Mouse (Mus musculus): Measurements from ENCODE around the gene B3galt5.

Gene B3galt5

DNA sequence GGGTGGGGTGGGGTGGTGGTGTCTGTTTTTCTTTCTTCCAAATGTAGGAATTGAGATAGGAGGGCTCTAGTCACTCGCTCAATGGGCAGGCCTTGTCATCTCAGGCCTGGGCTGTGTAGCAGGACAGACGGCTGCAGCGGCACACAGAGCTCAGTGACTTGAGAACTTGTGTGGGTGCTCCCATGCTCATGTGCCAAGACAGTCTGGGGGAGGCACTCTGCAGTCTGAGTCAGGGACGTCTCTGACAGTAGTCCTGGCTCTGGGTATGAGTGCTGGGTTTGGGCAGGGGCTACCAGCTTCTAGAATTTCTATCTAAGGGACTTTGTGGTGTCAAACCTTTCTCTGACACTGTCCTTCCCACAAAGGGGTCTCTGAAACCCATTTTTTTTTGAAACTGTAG, 106.3 kb downstream of the B3galt5 start:
- DNase-seq (ENCODE audit: low spot score in 2 of 2) = no peak

DNA sequence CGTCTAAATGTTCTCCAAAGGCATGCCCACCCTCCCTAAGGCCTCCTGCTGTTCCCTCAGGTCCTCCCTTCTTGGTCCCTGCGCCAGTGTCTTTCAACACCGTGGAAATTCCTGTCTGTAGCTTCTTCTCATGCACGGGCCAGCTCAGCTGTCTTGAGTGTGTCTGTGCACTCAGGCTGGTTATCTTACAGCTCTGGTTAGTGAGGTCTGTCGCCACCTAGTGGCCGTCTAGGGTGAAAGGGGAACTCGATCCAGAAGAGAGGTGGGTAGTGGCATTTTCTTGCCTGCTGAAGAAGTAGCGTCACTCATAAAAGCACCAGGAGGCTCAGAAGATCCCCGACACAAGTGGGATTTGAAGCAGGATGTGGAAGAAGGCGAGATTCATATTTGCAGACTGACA, 109.5 kb downstream of the B3galt5 start:
- peak; percentile 55 to 83 for DNase-seq (ENCODE audit: low spot score in 2 of 2)

DNA sequence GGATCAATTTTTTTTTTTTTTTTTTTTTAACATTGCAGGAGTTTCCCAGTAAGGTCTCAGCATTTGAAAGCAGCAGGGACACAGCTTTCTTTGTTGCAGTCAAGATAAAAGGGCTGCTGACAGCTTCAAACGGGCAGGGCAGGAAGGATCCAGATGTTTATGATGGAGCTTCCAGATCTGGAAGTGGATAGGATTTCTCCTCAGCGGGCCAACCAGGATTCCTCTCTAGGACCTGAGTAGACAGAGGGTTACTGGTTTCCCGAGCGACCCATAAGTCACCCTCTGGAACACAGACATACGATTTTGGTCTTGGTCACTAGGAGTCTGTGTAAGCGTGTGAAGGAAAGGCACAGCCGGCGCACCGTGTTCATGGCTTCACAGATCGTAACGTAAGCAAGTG, 112.5 kb downstream of the B3galt5 start:
- no peak for DNase-seq (ENCODE audit: low spot score in 2 of 2)

DNA sequence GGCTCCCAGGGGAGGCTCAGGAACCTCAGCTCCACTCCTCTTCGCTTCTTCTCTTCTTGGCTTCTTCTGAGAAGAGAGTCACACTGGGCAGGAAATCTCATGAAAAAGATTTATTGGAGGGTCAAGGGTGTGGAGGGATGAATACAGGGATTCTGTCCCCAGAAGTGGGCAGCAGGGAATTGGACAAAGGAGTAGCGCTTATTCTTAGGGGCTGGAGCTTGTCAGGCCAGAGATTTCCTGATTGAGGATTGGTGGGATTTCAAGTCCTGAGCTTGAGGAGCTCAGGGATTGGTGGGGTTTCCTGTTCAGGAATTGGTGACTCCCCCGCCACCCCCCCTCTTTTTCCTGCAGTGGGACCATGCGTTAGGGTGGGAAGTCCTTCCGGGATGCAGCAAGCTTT, 113.2 kb downstream of the B3galt5 start:
- no peak for DNase-seq (ENCODE audit: low spot score in 2 of 2)

DNA sequence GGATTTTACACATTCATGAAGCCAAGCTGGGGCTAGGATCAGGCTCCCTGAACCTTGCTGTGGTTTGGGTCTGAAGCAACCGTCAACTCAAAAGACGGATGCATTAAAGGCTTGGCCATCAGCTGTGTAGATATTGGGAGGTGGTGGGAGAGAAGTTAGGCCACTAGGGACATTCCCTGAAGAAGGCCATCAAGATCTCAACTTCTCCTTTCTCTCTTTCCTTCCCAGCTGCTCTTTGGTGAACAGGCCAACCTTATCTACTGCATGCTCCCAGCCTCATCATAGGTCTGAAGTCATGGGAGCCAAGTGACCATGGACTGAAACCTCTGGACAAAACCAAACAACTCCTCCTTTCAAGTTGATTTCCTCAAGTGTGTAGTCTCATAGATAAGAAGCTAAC, 115.9 kb downstream of the B3galt5 start:
- no peak for DNase-seq (ENCODE audit: low spot score in 2 of 2)

DNA sequence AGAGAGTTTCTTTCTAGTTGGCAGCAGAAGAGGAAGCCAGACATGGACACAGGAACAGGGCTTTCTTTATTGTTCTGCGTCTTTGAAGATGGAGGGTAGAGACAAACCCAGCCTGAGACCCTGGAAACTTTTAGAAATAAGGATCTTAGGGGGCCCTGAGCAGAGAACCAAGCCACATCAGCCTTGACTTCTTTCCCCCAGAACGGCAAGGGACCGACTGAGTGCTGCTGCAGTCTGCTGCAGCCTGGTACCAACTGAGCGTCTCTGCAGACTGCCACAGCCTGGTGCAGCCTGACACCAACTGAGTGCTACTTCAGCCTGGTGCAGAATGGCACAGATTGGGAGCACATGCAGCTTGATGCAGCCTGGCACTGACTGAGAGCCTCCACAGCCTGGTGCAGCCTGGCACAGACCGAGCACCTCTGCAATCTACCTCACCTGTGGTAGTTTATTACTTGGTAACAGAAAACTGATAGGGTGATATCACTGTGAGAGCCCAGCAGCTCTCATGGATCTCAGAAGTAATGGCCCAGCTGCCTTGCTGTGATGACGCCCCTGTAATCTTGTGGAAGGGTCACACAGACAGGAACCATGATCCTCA, 117.8 kb downstream of the B3galt5 start:
- no peak for DNase-seq (ENCODE audit: low spot score in 2 of 2)

DNA sequence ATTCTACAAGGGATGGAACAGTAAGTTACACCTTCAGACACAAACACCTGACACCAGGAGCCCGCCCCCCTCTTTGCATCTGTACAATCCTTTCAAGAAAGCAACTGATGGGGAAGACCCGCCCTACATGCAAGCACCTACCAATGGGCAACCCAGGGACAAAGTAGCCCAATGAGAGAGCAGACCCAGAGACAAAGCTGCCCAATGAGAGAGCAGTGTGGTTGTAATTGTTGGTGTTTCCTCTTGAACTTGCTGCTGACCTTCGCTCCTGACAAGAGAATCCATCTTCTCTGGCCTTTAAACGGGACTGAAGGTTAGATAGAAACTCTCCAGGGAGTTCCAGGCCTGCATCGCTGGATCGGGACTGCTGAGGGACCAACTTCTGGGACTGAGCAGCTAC, 118.4 kb downstream of the B3galt5 start:
- DNase-seq (ENCODE audit: low spot score in 2 of 2) = no peak

DNA sequence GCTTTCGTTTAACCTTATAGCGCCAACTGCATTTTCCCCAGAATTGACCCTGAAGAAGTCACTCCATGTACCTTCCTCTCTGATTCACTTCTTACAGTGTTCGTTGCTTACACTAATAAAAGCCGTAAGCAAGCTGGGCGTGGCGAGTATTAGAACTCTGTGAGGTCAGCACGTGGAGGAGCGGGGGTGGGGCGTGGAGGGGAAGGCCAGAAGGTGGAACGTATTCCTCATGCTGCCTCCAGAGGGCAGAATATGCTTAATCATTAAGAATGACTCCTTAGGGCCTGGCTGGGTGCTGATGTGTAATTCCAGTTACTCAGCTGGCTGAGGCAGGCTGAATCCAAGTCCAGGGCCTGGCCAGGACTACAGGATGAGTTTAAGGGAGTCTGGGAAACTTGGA, 122.3 kb downstream of the B3galt5 start:
- DNase-seq (ENCODE audit: low spot score in 2 of 2) = peak; percentile 32 to 72

DNA sequence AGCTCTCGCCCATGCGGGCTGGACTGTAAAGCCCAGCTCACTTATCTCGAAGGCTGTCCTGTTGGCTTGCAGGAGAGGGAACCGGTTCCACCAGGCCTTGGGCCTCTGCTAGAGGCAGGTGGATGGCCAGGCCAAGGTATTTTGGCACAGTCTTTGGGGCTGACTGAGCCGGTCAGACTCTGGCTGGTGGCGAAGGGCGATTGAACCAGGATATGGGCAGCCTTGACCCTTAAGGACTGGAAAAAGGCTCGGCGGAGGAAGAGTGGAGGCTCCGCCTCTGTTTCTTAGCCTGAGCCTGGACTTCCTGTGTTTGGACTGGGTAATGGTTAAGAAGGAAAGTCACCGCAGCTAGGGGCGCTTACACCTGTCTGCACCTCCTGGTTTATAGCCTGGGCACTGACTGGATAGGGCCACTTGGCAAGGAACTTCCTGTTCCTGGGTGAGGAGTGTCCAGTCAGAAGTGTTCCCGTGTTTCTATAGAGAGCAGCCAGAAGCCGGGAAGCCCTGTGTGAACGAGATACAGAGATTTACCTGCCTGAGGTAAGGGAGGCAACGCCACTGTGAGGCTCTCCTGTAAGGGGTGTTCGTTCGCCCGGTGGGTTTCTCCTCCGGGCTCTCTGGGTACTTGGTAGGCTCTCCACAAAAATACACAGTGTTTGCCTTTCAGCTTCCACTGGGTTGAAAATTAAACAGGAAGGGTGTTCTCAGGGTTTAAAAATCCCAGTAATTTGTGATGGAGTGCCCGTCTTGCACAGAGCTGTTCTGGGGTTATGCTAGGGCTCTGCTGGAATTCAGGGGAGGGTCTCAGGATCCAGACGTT, 125.9 kb downstream of the B3galt5 start:
- peak in 1 of 2 experiments; percentile 27 for DNase-seq (ENCODE audit: low spot score in 2 of 2)

DNA sequence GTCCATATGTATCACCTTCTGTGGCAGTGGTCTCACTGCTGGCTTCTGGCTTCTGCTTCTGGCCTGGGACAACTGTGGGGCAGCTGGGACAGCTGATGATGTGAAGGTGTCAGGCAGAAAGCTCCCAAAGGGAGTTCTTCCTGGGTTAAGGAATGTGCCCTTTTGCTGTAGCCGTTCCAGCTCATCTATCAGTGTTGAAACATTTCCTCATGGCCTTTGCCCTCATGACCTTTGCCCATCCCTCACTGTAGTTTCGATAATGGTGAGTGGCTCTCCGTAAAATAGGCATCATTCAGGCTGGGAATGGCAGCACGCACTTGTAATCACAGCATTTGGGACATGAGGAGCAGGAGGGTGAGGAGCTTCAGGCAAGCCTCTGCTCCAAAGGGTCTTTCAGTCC, 127.3 kb downstream of the B3galt5 start:
- DNase-seq (ENCODE audit: low spot score in 2 of 2) = no peak

DNA sequence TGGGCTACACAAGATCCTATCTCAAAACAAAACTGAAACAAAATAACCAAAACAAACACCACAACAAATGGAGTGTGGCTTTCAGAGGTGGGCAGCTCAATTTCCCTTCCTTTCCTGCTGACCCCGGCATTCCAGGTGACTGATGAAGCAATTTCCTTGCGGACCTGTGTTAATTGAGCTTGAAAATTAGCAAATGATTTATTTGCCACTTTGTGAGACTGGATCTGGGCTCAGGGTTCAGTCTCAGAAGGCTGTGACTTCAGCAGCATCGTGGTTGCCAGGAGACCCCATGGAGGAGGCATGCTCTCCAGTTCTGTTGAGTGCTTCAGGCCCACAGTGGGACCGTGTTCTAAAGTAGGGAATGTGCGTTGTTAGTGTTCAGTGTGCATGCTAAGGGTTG, 127.7 kb downstream of the B3galt5 start:
- no peak for DNase-seq (ENCODE audit: low spot score in 2 of 2)

DNA sequence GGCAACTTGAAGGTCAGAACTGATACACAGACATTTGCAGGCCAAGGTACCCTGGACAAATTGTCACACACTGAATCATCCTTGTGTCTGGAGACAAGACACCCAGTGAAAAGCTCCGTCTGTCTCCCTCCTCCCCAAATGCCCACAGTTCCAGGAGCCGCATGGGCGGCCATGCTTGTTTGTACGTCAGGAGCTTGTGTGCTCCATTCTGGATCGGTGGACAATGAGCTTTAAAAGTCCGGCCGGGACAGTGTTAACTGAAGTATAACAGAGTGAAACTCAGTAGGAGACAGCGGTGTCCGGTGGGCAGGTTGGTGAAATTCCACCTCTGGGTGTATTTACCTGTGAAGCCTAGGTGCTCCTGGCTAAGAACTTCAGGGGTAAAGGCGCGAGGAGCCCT, 129.3 kb downstream of the B3galt5 start:
- DNase-seq (ENCODE audit: low spot score in 2 of 2) = peak in 1 of 2 experiments; percentile 50
